In genomic region chr9:91352786-91353185, GRCm38 (mm10) we compare ENCODE assay signal across 11 mouse cellular contexts. TPM values are rescaled to one million over a fixed set of nuclear protein-coding genes. Genes with fewer than 3 reads are reported as not detected.
DNase-seq lines count a peak whose midpoint lies in the region; ATAC-seq lines count a peak whose summit lies in the region.
"Had no signal": no experiment of that assay in that cellular context is flagged by ENCODE, and none has a peak within 500 bp of the region (broad histone marks: within the 10 kb centered on the region; RNA-seq: fewer than 3 reads in every experiment).

No protein-coding gene starts in this region.

- peak; percentile 4 for DNase-seq in R1 (ENCODE audit: low read depth, low spot score)
- DNase-seq in cerebellum, postnatal 10 days, result peak; percentile 80
- DNase-seq in kidney, adult 9 months, result no peak
- DNase-seq in layer of hippocampus, adult 11-12 months (ENCODE audit: low spot score), result no peak
- no peak for DNase-seq in layer of hippocampus, adult 8-10 months (ENCODE audit: low spot score in 2 of 2)
- no peak for DNase-seq in layer of hippocampus, postnatal 14 days (ENCODE audit: low spot score in 2 of 2)

- no peak overlapping the region for H3K9ac ChIP-seq in forebrain, embryonic 15.5 days (replicated peaks)
- H3K9ac ChIP-seq in midbrain, embryonic 12.5 days (replicated peaks), result peak overlapping the region; percentile 59; the same call in 1 of the 2 replicates

- H3K4me2 ChIP-seq in forebrain, embryonic 15.5 days (replicated peaks), result peak overlapping the region; percentile 47
- peak overlapping the region; percentile 59 for H3K4me2 ChIP-seq in midbrain, embryonic 12.5 days (replicated peaks)

- 7% methylated on average over 15 of the region's 15 CpGs for WGBS in forebrain, embryonic 15.5 days
- under 1% methylated on average over 15 of the region's 15 CpGs for WGBS in midbrain, embryonic 12.5 days

- peak overlapping the region; percentile 11; the same call in 1 of the 2 replicates for H3K4me3 ChIP-seq in forebrain, embryonic 15.5 days
- peak overlapping the region; percentile 34 for H3K4me3 ChIP-seq in midbrain, embryonic 12.5 days

- peaks cover 68% of the 10 kb centered on the region for H3K27me3 ChIP-seq in forebrain, embryonic 15.5 days
- H3K27me3 ChIP-seq in midbrain, embryonic 12.5 days, result peaks cover 65% of the 10 kb centered on the region

- peaks cover 16% of the 10 kb centered on the region for H3K4me1 ChIP-seq in forebrain, embryonic 15.5 days
- peaks cover 16% of the 10 kb centered on the region for H3K4me1 ChIP-seq in midbrain, embryonic 12.5 days

- H3K36me3 ChIP-seq in forebrain, embryonic 15.5 days, result no peaks in the 10 kb centered on the region
- H3K36me3 ChIP-seq in midbrain, embryonic 12.5 days, result no peaks in the 10 kb centered on the region

- peak overlapping the region; percentile 79 for H3K27ac ChIP-seq in forebrain, embryonic 15.5 days (replicated peaks)
- H3K27ac ChIP-seq in midbrain, embryonic 12.5 days (replicated peaks), result peak overlapping the region; percentile 85

- no peaks in the 10 kb centered on the region for H3K9me3 ChIP-seq in forebrain, embryonic 15.5 days
- no peaks in the 10 kb centered on the region for H3K9me3 ChIP-seq in midbrain, embryonic 12.5 days

- no peak for ATAC-seq in forebrain, embryonic 15.5 days (replicated peaks)
- no peak for ATAC-seq in midbrain, embryonic 12.5 days (ENCODE audit: low FRiP score, low read depth)
- ATAC-seq: CD4-positive, CD25-positive, alpha-beta regulatory T cell, adult 4 months had no signal

RNA-seq across cellular contexts. Expression of gene Zic4, which starts 9.4 kb away (rescaled TPM):
- 46.2 and 55.0 TPM in 2 replicates for polyA plus RNA-seq in forebrain, embryonic 15.5 days (2015; fragmentation: Nextera tagmentation; extraction: Ambion mirVana)
- 44.6 and 76.9 TPM in 2 replicates for polyA plus RNA-seq in midbrain, embryonic 12.5 days (2016; fragmentation: Nextera tagmentation; extraction: Ambion mirVana)
- 1 to 10 TPM; 2.7 to 4.8 (median 3.5) TPM for total RNA-seq in layer of hippocampus, adult 8-10 months (2022)
- total RNA-seq in layer of hippocampus, postnatal 14 days (2021), result 1 to 10 TPM; 5.4 to 7.4 TPM
- polyA plus RNA-seq: heart, embryonic 14.5 days; kidney, embryonic 14.5 days had no signal

RNA-seq across cellular contexts. Expression of gene Zic1, which starts 12.8 kb away (rescaled TPM):
- 9.6 and 9.8 TPM in 2 replicates for polyA plus RNA-seq in forebrain, embryonic 15.5 days (2015; fragmentation: Nextera tagmentation; extraction: Ambion mirVana)
- polyA plus RNA-seq in midbrain, embryonic 12.5 days (2016; fragmentation: Nextera tagmentation; extraction: Ambion mirVana), result 11.9 and 17.2 TPM in 2 replicates
- total RNA-seq in layer of hippocampus, adult 8-10 months (2022), result 10 to 100 TPM in 3 of 4 experiments, 1 to 10 TPM in 1; 9.9 to 13.1 (median 11.2) TPM
- 10 to 100 TPM; 28.5 to 30.0 TPM for total RNA-seq in layer of hippocampus, postnatal 14 days (2021)
- polyA plus RNA-seq: CD4-positive, CD25-positive, alpha-beta regulatory T cell, adult 4 months; heart, embryonic 14.5 days had no signal

Comparison
In these comparisons a context has a peak if more than half of its experiments do, and no peak if none do; other contexts are left out.
1. DNase-seq: peak in R1 (single experiment) and cerebellum, postnatal 10 days (2 of 2); none in kidney, adult 9 months (single experiment), layer of hippocampus, adult 11-12 months (single experiment), layer of hippocampus, adult 8-10 months (0 of 2) and layer of hippocampus, postnatal 14 days (0 of 2).